Mouse (Mus musculus) heart, adult 2 months (tissue): Measurements from ENCODE around the gene Plekhm2. TPM values are rescaled to one million over a fixed set of nuclear protein-coding genes. Genes with fewer than 3 reads are reported as not detected.

Source experiments
- DNase-seq, 2 experiments: peaks; one replicate each; pipeline ENCODE4 v3.0.0; 2021
- H3K27ac ChIP-seq: fragments of 200-600 bp; 2 replicates; pipeline ENCODE4 v1.8.1; 2022
- H3K27me3 ChIP-seq: fragments of 200-500 bp; 2 replicates; pipeline ENCODE4 v1.6.1; 2012; ENCODE audit warnings: mild to moderate bottlenecking, low read length, inconsistent platforms, mixed read lengths; ENCODE audit not compliant: control insufficient read depth, insufficient read depth
- H3K36me3 ChIP-seq: fragments of 200-500 bp; 2 replicates; pipeline ENCODE4 v1.6.1; 2012; ENCODE audit warnings: low read length, inconsistent platforms; ENCODE audit not compliant: control insufficient read depth, insufficient read depth
- H3K4me1 ChIP-seq: fragments of 200-500 bp; 2 replicates; pipeline ENCODE4 v1.6.1; 2011; ENCODE audit warnings: low read length; ENCODE audit not compliant: control insufficient read depth, insufficient read depth
- H3K4me3 ChIP-seq: fragments of 200-600 bp; 2 replicates; pipeline ENCODE4 v1.8.1; 2022
- H3K79me2 ChIP-seq: fragments of 200-500 bp; replicated peaks from 2 replicates; pipeline ENCODE4 v1.6.1; 2012; ENCODE audit warnings: mild to moderate bottlenecking, inconsistent platforms, low read length, moderate library complexity, mixed read lengths; ENCODE audit not compliant: control insufficient read depth, insufficient read depth
- H3K9ac ChIP-seq: fragments of 200-500 bp; 2 replicates; pipeline ENCODE4 v1.6.1; 2012; ENCODE audit warnings: low read depth, mild to moderate bottlenecking, control low read depth, inconsistent platforms, low read length, mixed read lengths
- CTCF ChIP-seq: fragments of 200-600 bp; IDR thresholded peaks from 2 replicates; pipeline ENCODE4 v1.8.1; 2022; ENCODE audit warnings: antibody characterized with exemption, mild to moderate bottlenecking, moderate library complexity
- EP300 ChIP-seq: fragments of 200-500 bp; IDR thresholded peaks from 2 replicates; pipeline ENCODE4 v1.6.1; 2011; ENCODE audit warnings: low read depth, low read length, control low read depth; ENCODE audit not compliant: insufficient read depth
- POLR2A ChIP-seq: fragments of 200-500 bp; IDR thresholded peaks from 2 replicates; pipeline ENCODE4 v1.6.1; 2011; ENCODE audit warnings: mild to moderate bottlenecking, low read depth, low read length, control low read depth; ENCODE audit not compliant: insufficient read depth
- WGBS: fragments of 180-500 bp; shearing (Covaris S2); methylation state at CpG from one replicate; pipeline ENCODE4 v1.1.7; 2018; 5-methylcytosine and 5-hydroxymethylcytosine counted together
- intact Hi-C: fragments of 180-260 bp; cut with DNase I; formaldehyde crosslinking; loops from one replicate; pipeline ENCODE4 v1.15.1; 2025
- polyA plus RNA-seq: library from polyadenylated mRNA; depleted of rRNA; stranded (reverse); fragments of >200 nt; gene quantifications from 2 replicates; pipeline ENCODE4 v1.2.3, GENCODE M21; 2012
- total RNA-seq, 2 experiments: library from RNA; stranded (reverse); gene quantifications; 2 replicates each; pipeline ENCODE4 v1.2.3; 2021

Plekhm2 gene
- total and polyA plus RNA-seq, 3 experiments = 95.2 to 126 (median 111) TPM

- TF ChIP-seq EP300 (no peak), POLR2A (no peak), CTCF (no peak)
- H3K79me2 ChIP-seq = no peaks in the 10 kb centered on the region
- no peaks in the 10 kb centered on the region for H3K36me3 ChIP-seq
- intact Hi-C loops = no loop called here
- peaks cover 2% of the 10 kb centered on the region; the same call in 1 of the 2 replicates for H3K4me1 ChIP-seq
- H3K27me3 ChIP-seq = no peaks in the 10 kb centered on the region
- no peak overlapping the region for H3K27ac ChIP-seq
- H3K9ac ChIP-seq = no peak overlapping the region
- DNase-seq = no peak
- no peak overlapping the region for H3K4me3 ChIP-seq
- WGBS = 80% methylated on average over 4 of the region's 4 CpGs
These were observed 6.7 kb upstream of the Plekhm2 start for GRCm38 (mm10) chr4:141671389-141671788.

GRCm38 (mm10) chr4:141669898-141670712, 5.4 kb upstream of the Plekhm2 start:
- no peaks in the 10 kb centered on the region for H3K36me3 ChIP-seq
- no peak overlapping the region for H3K9ac ChIP-seq
- H3K4me1 ChIP-seq = no peaks in the 10 kb centered on the region
- intact Hi-C loops = no loop called here
- WGBS = 78% methylated on average over 18 of the region's 18 CpGs
- no peak overlapping the region for H3K4me3 ChIP-seq
- peak in 1 of 2 experiments; percentile 63 for DNase-seq
- no peaks in the 10 kb centered on the region for H3K27me3 ChIP-seq
- no peak overlapping the region for H3K27ac ChIP-seq
- H3K79me2 ChIP-seq = no peaks in the 10 kb centered on the region
- no peak for TF ChIP-seq CTCF
- no peak for TF ChIP-seq POLR2A
- TF ChIP-seq EP300 = no peak

GRCm38 (mm10) chr4:141664011-141664745, 521 bp downstream of the Plekhm2 start:
- TF ChIP-seq EP300 = no peak
- peak; percentile 68 for TF ChIP-seq POLR2A
- Histone ChIP-seq H3K4me1 (peaks cover 9% of the 10 kb centered on the region), H3K9ac (peak overlapping the region; percentile 79), H3K27me3 (no peaks in the 10 kb centered on the region), H3K36me3 (peaks cover 5% of the 10 kb centered on the region), H3K4me3 (peak overlapping the region; percentile 71), H3K27ac (peak overlapping the region; percentile 95), H3K79me2 (peaks cover 6% of the 10 kb centered on the region)
- under 1% methylated on average over 57 of the region's 60 CpGs for WGBS
- intact Hi-C loops = loop anchor here (2.0 kb wide), 1 partner anchor 19 kb away; no protein-coding TSS in a partner anchor
- peak; percentile 88 to 90 for DNase-seq

DNA sequence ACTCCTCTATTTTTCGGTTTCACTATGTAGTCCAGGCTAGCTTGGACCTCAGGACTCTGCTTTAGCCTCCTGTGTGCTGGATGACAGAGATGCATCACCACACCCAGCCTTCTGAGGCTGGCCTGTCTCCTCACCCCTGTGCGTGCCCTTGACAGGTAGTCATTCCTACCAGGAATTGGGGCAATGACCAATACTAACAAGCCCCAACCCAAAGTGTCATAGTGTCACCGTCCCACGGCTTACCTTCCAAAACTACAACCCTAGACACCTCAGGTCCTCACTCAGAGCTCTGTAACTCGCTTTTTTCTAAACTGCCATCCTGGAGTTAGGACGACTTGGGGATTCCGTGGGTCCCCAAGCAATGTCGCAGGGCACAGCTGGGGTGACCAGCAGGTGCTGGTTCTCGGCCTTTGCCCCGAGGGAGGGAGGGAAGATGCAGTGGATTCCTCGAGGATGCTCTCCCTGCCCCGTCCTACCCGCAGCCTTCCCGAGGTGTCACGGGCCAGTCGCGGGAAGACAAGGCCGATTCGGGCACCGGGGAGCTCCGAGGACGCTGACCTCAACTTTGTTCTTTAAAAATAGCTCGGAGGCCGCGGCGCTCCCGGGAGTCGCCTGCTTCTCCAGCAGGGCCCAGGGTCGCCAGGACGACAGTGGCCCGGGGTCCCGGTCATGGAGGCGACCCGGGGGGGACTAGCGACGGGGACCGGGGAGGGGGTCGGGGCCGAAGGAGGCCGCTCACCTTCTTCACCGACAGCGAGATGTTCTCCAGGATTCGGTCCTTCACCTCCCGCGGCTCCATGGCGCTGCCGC, 1.4 kb downstream of the Plekhm2 start:
- intact Hi-C loops = no loop called here
- H3K4me3 ChIP-seq = peak overlapping the region; percentile 73
- H3K27me3 ChIP-seq = no peaks in the 10 kb centered on the region
- WGBS = 2% methylated on average over 47 of the region's 47 CpGs
- peaks cover 10% of the 10 kb centered on the region for H3K4me1 ChIP-seq
- peak overlapping the region; percentile 79 for H3K9ac ChIP-seq
- H3K27ac ChIP-seq = peak overlapping the region; percentile 88
- TF ChIP-seq EP300 (0 out of 2 replicates have a peak, but pooled peaks have one; percentile 24), POLR2A (no peak), CTCF (no peak)
- H3K79me2 ChIP-seq = peaks cover 6% of the 10 kb centered on the region
- peak; percentile 66 to 69 for DNase-seq
- H3K36me3 ChIP-seq = peaks cover 5% of the 10 kb centered on the region

DNA sequence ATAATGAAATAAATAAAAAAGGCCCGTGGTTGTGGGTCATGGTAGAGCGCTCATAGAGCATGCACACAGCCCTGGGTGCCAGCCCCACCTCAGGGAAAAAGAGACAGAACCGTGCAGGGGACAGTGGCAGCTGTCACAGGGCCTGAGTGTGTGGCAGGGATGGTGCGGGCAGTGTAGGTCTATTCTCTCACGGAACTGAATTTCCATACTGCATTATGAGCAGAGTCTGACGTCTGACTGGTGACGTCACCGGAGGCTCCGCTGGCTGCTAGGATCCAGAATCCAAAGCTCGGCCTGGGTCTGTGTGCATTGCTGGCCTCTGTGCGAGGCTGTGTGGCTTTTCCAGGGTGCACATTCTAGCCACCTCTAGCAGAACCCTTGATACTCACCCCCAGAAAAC, 3.8 kb downstream of the Plekhm2 start:
- TF ChIP-seq CTCF = no peak
- TF ChIP-seq EP300 = no peak
- no peak for TF ChIP-seq POLR2A
- H3K27ac ChIP-seq = no peak overlapping the region
- no peak overlapping the region for H3K9ac ChIP-seq
- H3K4me1 ChIP-seq = peaks cover 17% of the 10 kb centered on the region
- H3K27me3 ChIP-seq = no peaks in the 10 kb centered on the region
- H3K36me3 ChIP-seq = peaks cover 5% of the 10 kb centered on the region
- H3K79me2 ChIP-seq = peaks cover 6% of the 10 kb centered on the region
- no peak overlapping the region for H3K4me3 ChIP-seq
- 82% methylated on average over 11 of the region's 11 CpGs for WGBS
- intact Hi-C loops = no loop called here
- DNase-seq = no peak
